9 mouse cellular contexts compared by ENCODE assay signal in genomic region chr11:72951137-72952000, GRCm38 (mm10). TPM values are rescaled to one million over a fixed set of nuclear protein-coding genes. Genes with fewer than 3 reads are reported as not detected.
DNase-seq lines count a peak whose midpoint lies in the region; ATAC-seq and TF ChIP-seq lines count a peak whose summit lies in the region.
"Had no signal": no experiment of that assay in that cellular context is flagged by ENCODE, and none has a peak within 500 bp of the region (broad histone marks: within the 10 kb centered on the region; RNA-seq: fewer than 3 reads in every experiment).

No protein-coding gene starts in this region.

- peak; percentile 55 to 83 for DNase-seq in cerebellum, adult 2 months
- no peak for DNase-seq in cerebellum, postnatal 4 days (ENCODE audit: low spot score in 2 of 2)
- peak; percentile 25 for DNase-seq in NIH3T3 (ENCODE audit: low read depth)
- DNase-seq in heart, postnatal 10 days, result peak; percentile 38 to 43
- DNase-seq in lung, adult 18-20 months, result peak; percentile 78 to 87
- no peak for DNase-seq in thymus, postnatal 10 days (ENCODE audit: low spot score in 2 of 2)

- no peak overlapping the region for H3K9ac ChIP-seq in forebrain, embryonic 12.5 days
- H3K9ac ChIP-seq: neural tube, embryonic 15.5 days had no signal

- ATAC-seq in megakaryocyte progenitor cell, adult 5-6 weeks (replicated peaks; ENCODE audit: poor library complexity), result no peak
- no peak for ATAC-seq in forebrain, embryonic 12.5 days (ENCODE audit: low FRiP score)

- peaks cover 30% of the 10 kb centered on the region for H3K4me1 ChIP-seq in cerebellum, adult 2 months (ENCODE audit: control insufficient read depth, insufficient read depth, low read length)
- peaks cover 9% of the 10 kb centered on the region; the same call in 1 of the 2 replicates for H3K4me1 ChIP-seq in forebrain, embryonic 12.5 days
- H3K4me1 ChIP-seq: neural tube, embryonic 15.5 days had no signal

- 35% methylated on average over 22 of the region's 22 CpGs for WGBS in cerebellum, adult 2 months
- WGBS in forebrain, embryonic 12.5 days, result 73% methylated on average over 22 of the region's 22 CpGs

- intact Hi-C loops in heart, postnatal 10 days (cut with DNase I), result no loop called here

- H3K9me3 ChIP-seq in forebrain, embryonic 12.5 days, result 0 out of 2 replicates have a peak, but pooled peaks cover 7% of the 10 kb centered on the region
- H3K9me3 ChIP-seq: neural tube, embryonic 15.5 days had no signal

- H3K27ac ChIP-seq in cerebellum, adult 2 months (ENCODE audit: insufficient read depth, low read length), result no peak overlapping the region
- H3K27ac ChIP-seq in forebrain, embryonic 12.5 days, result no peak overlapping the region
- H3K27ac ChIP-seq: neural tube, embryonic 15.5 days had no signal

- no peaks in the 10 kb centered on the region for H3K36me3 ChIP-seq in forebrain, embryonic 12.5 days (replicated peaks)
- H3K36me3 ChIP-seq: neural tube, embryonic 15.5 days had no signal

- no peak for TF ChIP-seq CTCF in cerebellum, adult 2 months (IDR thresholded peaks at IDR 0.05; ENCODE audit: borderline replicate concordance, insufficient read depth, low read depth, low read length)

- no peaks in the 10 kb centered on the region for H3K27me3 ChIP-seq in cerebellum, adult 2 months (ENCODE audit: control insufficient read depth, insufficient read depth, low read length)
- H3K27me3 ChIP-seq in forebrain, embryonic 12.5 days, result no peaks in the 10 kb centered on the region
- H3K27me3 ChIP-seq: neural tube, embryonic 15.5 days had no signal

- no peak for TF ChIP-seq POLR2A in cerebellum, adult 2 months (IDR thresholded peaks at IDR 0.05; ENCODE audit: borderline replicate concordance, insufficient read depth, low read length)

- H3K4me3 ChIP-seq in cerebellum, adult 2 months (replicated peaks; ENCODE audit: insufficient read depth, low read depth, low read length), result no peak overlapping the region
- no peak overlapping the region for H3K4me3 ChIP-seq in forebrain, embryonic 12.5 days (replicated peaks)
- H3K4me3 ChIP-seq: neural tube, embryonic 15.5 days had no signal

- H3K4me2 ChIP-seq in forebrain, embryonic 12.5 days, result no peak overlapping the region
- H3K4me2 ChIP-seq: neural tube, embryonic 15.5 days had no signal

RNA-seq across cellular contexts. Expression of gene Atp2a3, which starts 9.6 kb away (rescaled TPM):
- 104 and 125 TPM in 2 replicates for polyA plus RNA-seq in cerebellum, adult 2 months (2012; rRNA removed)
- total RNA-seq in heart, postnatal 10 days (2021), result 10 to 100 TPM; 17.1 to 19.0 TPM
- 52.1 and 63.7 TPM in 2 replicates for total RNA-seq in megakaryocyte progenitor cell, adult 5-6 weeks (2015)
- 74.9 and 82.5 TPM in 2 replicates for total RNA-seq in megakaryocyte progenitor cell, adult 5-6 weeks (2017)
- polyA plus RNA-seq in forebrain, embryonic 12.5 days (2016; fragmentation: Nextera tagmentation; extraction: Ambion mirVana), result 0.60 and 0.68 TPM in 2 replicates

RNA-seq across cellular contexts. Expression of gene P2rx1, which starts 47.5 kb away (rescaled TPM):
- polyA plus RNA-seq in cerebellum, adult 2 months (2012; rRNA removed), result 0.41 and 0.46 TPM in 2 replicates
- total RNA-seq in heart, postnatal 10 days (2021), result under 1 TPM; 0.72 to 0.98 TPM
- total RNA-seq in megakaryocyte progenitor cell, adult 5-6 weeks (2015), result 6.8 and 9.3 TPM in 2 replicates
- total RNA-seq in megakaryocyte progenitor cell, adult 5-6 weeks (2017), result 3.8 and 5.2 TPM in 2 replicates
- 0.52 and 0.74 TPM in 2 replicates for polyA plus RNA-seq in forebrain, embryonic 12.5 days (2016; fragmentation: Nextera tagmentation; extraction: Ambion mirVana)

Comparison
In these comparisons a context has a peak if more than half of its experiments do, and no peak if none do; other contexts are left out.
1. DNase-seq: peak in cerebellum, adult 2 months (2 of 2), NIH3T3 (single experiment), heart, postnatal 10 days (2 of 2) and lung, adult 18-20 months (2 of 2); none in cerebellum, postnatal 4 days (0 of 2) and thymus, postnatal 10 days (0 of 2).